Mouse (Mus musculus) megakaryocyte, adult 5-6 weeks (primary cell): Measurements from ENCODE around the gene Gabpb1. TPM values are rescaled to one million over a fixed set of nuclear protein-coding genes. Genes with fewer than 3 reads are reported as not detected.

ENCODE experiments used
- ATAC-seq: 2 replicates; pipeline ENCODE4 v1.8.0; 2016; ENCODE audit warnings: mild to moderate bottlenecking, inconsistent platforms; ENCODE audit not compliant: poor library complexity, severe bottlenecking
- total RNA-seq, 2 experiments: library from RNA; stranded (forward) in 1 of 2; stranded (reverse) in 1 of 2; fragments of 153-499, 151-499 nt in 1 of 2; fragments of 221-1000, 200-1000 nt in 1 of 2; gene quantifications; 2 replicates each; pipeline versions ENCODE4 v1.2.3 to v1.2.4; 2015 to 2017

The Gabpb1 gene
- total RNA-seq, 2 experiments from 2014 or later = 23.5 to 34.7 TPM

GRCm38 (mm10) chr2:126597279-126598241 lies 78.6 kb downstream of the Gabpb1 start:
- peak; percentile 19 for ATAC-seq

- no peak for ATAC-seq
These were observed 79.6 kb downstream of the Gabpb1 start for GRCm38 (mm10) chr2:126596347-126597072.

- peak; percentile 86 for ATAC-seq
These were observed 82.1 kb downstream of the Gabpb1 start for GRCm38 (mm10) chr2:126593831-126594610.

GRCm38 (mm10) chr2:126591304-126591703 lies 84.8 kb downstream of the Gabpb1 start:
- no peak for ATAC-seq

GRCm38 (mm10) chr2:126587468-126587867 lies 88.7 kb downstream of the Gabpb1 start:
- peak; percentile 99 for ATAC-seq

GRCm38 (mm10) chr2:126584621-126585369 lies 91.3 kb downstream of the Gabpb1 start:
- ATAC-seq = no peak

GRCm38 (mm10) chr2:126583960-126584359 lies 92.2 kb downstream of the Gabpb1 start:
- no peak for ATAC-seq

GRCm38 (mm10) chr2:126579282-126579681 lies 96.9 kb downstream of the Gabpb1 start:
- ATAC-seq = no peak

Other genes with a start within 250 kb of the Gabpb1 start
- 108 TPM in 2 replicates for gene Atp8b4, start 175.7 kb downstream of the Gabpb1 start, total RNA-seq (2015)
- 123 and 127 TPM in 2 replicates for gene Atp8b4, start 175.7 kb downstream of the Gabpb1 start, total RNA-seq (2017)
- gene Slc27a2, start 123.9 kb downstream of the Gabpb1 start, total RNA-seq (2015) = not detected in 2 replicates
- 0.07 and 0.53 TPM in 2 replicates for gene Slc27a2, start 123.9 kb downstream of the Gabpb1 start, total RNA-seq (2017)
- gene Hdc, start 57.0 kb downstream of the Gabpb1 start, total RNA-seq (2015) = 21.5 and 30.3 TPM in 2 replicates
- gene Hdc, start 57.0 kb downstream of the Gabpb1 start, total RNA-seq (2017) = 42.8 and 48.0 TPM in 2 replicates
- 65.6 and 66.3 TPM in 2 replicates for gene Usp8, start 31.0 kb upstream of the Gabpb1 start, total RNA-seq (2015)
- gene Usp8, start 31.0 kb upstream of the Gabpb1 start, total RNA-seq (2017) = 68.0 and 88.7 TPM in 2 replicates
- gene Usp50, start 107.1 kb upstream of the Gabpb1 start, total RNA-seq (2015) = 0.47 and 0.66 TPM in 2 replicates
- 0.33 TPM in 1 of 2 replicates, not detected in the other for gene Usp50, start 107.1 kb upstream of the Gabpb1 start, total RNA-seq (2017)
- gene Trpm7, start 199.9 kb upstream of the Gabpb1 start, total RNA-seq (2015) = 61.2 and 68.0 TPM in 2 replicates
- gene Trpm7, start 199.9 kb upstream of the Gabpb1 start, total RNA-seq (2017) = 63.1 and 70.3 TPM in 2 replicates